Mouse (Mus musculus) lung, postnatal 36 days (tissue): Measurements from ENCODE around the gene Galns.
"Not testable (repeated sequence)": the region's sequence is repeated elsewhere in the genome, so short reads cannot be mapped to it uniquely, and the experiment has no call there.

Experiments
- DNase-seq: peaks from one replicate; pipeline ENCODE4 v3.0.0; 2022; ENCODE audit warnings: mixed read lengths

The Galns gene

GRCm38 (mm10) chr8:122586749-122587148 is 24.5 kb downstream of the Galns start:
- no peak for DNase-seq

GRCm38 (mm10) chr8:122586171-122586570 is 25.1 kb downstream of the Galns start:
- DNase-seq, result no peak

- no peak for DNase-seq
Observed at GRCm38 (mm10) chr8:122585411-122585891, 25.8 kb downstream of the Galns start.

- DNase-seq, result no peak
Observed at GRCm38 (mm10) chr8:122584981-122585380, 26.3 kb downstream of the Galns start.

- no peak for DNase-seq
Observed at GRCm38 (mm10) chr8:122580926-122581325, 30.3 kb downstream of the Galns start.

- DNase-seq, result no peak
Observed at GRCm38 (mm10) chr8:122579196-122579595, 32.1 kb downstream of the Galns start.

GRCm38 (mm10) chr8:122577116-122577515 is 34.1 kb downstream of the Galns start:
- no peak for DNase-seq

- peak; percentile 98 for DNase-seq
Observed at GRCm38 (mm10) chr8:122576648-122577022, 34.6 kb downstream of the Galns start, which contains the start of gene Aprt. Aprt (minus strand) TSS chr8:122576909.

- no peak for DNase-seq
Observed at GRCm38 (mm10) chr8:122575735-122576647, 35.3 kb downstream of the Galns start.

GRCm38 (mm10) chr8:122575286-122575685 is 36.0 kb downstream of the Galns start:
- DNase-seq, result no peak

GRCm38 (mm10) chr8:122574667-122575251 is 36.5 kb downstream of the Galns start:
- no peak for DNase-seq

- no peak for DNase-seq
Observed at GRCm38 (mm10) chr8:122574264-122574663, 37.0 kb downstream of the Galns start.

GRCm38 (mm10) chr8:122573577-122573976 is 37.7 kb downstream of the Galns start:
- no peak for DNase-seq

GRCm38 (mm10) chr8:122573176-122573575 is 38.1 kb downstream of the Galns start:
- DNase-seq, result not testable (repeated sequence)

GRCm38 (mm10) chr8:122572751-122573150 is 38.5 kb downstream of the Galns start:
- DNase-seq, result no peak

- DNase-seq, result no peak
Observed at GRCm38 (mm10) chr8:122571750-122572267, 39.5 kb downstream of the Galns start.

GRCm38 (mm10) chr8:122571153-122571552 is 40.1 kb downstream of the Galns start:
- DNase-seq, result no peak

GRCm38 (mm10) chr8:122569996-122570395 is 41.3 kb downstream of the Galns start:
- DNase-seq, result no peak

GRCm38 (mm10) chr8:122569329-122569728 is 41.9 kb downstream of the Galns start:
- no peak for DNase-seq

- no peak for DNase-seq
Observed at GRCm38 (mm10) chr8:122568881-122569309, 42.4 kb downstream of the Galns start.

- DNase-seq, result no peak
Observed at GRCm38 (mm10) chr8:122568109-122568504, 43.2 kb downstream of the Galns start.

- DNase-seq, result peak; percentile 96
Observed at GRCm38 (mm10) chr8:122567361-122568108, 43.7 kb downstream of the Galns start, which contains the start of gene Cdt1. Cdt1 (plus strand) TSS chr8:122568015.

- no peak for DNase-seq
Observed at GRCm38 (mm10) chr8:122566766-122567165, 44.5 kb downstream of the Galns start.
